Mouse (Mus musculus): Measurements from ENCODE around the gene Bmpr1b. TPM values are rescaled to one million over a fixed set of nuclear protein-coding genes. Genes with fewer than 3 reads are reported as not detected.

The Bmpr1b gene
- total RNA-seq, 2 experiments from 2014 or later = 0.22 to 0.24 TPM

DNA sequence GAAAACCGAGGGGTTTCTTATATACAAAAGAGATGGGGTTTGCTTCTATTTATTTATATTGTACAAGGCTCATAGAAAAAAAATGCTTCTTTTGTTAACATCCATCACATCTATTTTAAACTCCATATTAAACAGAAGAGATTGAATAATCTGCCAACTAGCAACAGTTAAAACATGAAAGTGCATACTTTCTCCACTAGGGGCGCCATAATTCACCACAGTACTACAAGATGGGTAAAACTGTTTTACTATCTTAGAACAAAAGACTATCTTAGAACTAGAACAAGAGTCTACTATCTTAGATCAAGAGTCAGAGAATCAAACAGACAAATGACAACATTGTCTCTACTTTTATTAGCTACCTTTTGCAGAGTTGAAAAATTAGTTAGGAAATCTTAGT, 125.8 kb downstream of the Bmpr1b start:
- intact Hi-C loops (cut with DNase I) = loop anchor here (10.0 kb wide), 2 partner anchors 159 to 431 kb away; no protein-coding TSS in a partner anchor
- DNase-seq = peak in 1 of 2 experiments; percentile 7

- intact Hi-C loops (cut with DNase I) = loop anchor here (10.0 kb wide), 2 partner anchors 158 to 432 kb away; no protein-coding TSS in a partner anchor
- no peak for DNase-seq
Measured at GRCm38 (mm10) chr3:142043006-142043405, 126.2 kb downstream of the Bmpr1b start.

- intact Hi-C loops (cut with DNase I) = loop anchor here (10.0 kb wide), 2 partner anchors 156 to 434 kb away; no protein-coding TSS in a partner anchor
- DNase-seq = no peak
Measured at GRCm38 (mm10) chr3:142040345-142040744, 128.9 kb downstream of the Bmpr1b start.

DNA sequence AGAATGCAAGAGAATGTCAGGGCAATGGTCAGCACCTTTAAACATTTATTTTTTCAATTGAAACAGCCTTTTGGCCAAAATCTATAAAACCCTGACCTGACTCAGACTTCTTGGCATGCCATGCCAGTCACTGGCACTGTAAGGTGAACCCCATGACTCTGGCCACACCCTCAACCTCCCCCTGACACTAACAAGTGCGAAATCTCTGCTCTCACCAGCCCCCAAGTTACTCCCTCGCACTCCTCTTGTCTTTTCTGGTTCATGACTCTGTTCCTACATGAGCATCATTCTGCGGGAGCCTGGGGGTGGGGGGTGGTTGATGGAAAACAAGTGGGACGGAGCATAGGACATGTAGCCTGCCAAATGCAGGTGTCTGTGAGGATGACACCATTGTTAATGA, 135.1 kb downstream of the Bmpr1b start:
- no peak for DNase-seq
- intact Hi-C loops (cut with DNase I) = no loop called here

DNA sequence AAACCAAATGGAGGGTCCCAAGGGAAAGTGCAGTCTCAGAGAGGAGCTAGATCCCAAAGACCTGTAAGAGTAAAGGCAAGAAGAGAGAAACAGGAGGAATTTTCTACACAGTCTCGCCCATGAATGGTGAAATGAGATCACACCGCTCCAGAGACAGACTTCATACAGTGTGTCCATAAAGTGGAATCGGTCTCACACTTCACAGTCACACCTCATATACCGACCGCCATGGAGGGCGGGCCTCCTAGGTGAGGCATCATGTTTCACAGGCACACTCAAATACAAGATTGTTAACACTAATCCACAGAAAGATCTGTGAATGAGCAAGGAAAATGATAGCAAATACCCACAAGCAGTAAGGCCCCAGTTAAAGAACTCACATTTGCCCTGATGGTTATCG, 149.5 kb downstream of the Bmpr1b start:
- intact Hi-C loops (cut with DNase I) = no loop called here
- no peak for DNase-seq

- intact Hi-C loops (cut with DNase I) = no loop called here
- DNase-seq = no peak
Measured at GRCm38 (mm10) chr3:141984548-141984947, 184.7 kb downstream of the Bmpr1b start.

GRCm38 (mm10) chr3:141981613-141982432, 187.4 kb downstream of the Bmpr1b start:
- no peak for DNase-seq
- intact Hi-C loops (cut with DNase I) = no loop called here

DNA sequence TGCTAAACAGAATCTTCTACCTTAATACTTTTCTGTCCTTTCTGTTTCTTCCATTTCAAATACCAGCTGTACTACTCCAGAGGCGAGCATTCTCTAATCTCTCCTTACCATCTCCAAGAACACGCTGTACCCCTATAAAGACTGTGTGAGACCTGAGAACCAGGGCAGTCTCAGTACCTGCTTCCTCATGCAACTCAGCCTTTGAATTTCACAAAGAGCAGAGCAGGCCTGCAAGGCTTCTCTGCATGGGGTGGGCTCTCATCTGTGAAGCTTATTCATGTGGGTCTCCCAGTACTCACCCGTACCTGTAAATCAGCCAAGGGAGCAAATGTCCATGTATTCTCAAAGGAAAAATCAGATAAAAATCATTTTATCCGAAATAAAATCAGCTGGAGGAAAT, 203.0 kb downstream of the Bmpr1b start:
- DNase-seq = no peak
- intact Hi-C loops (cut with DNase I) = no loop called here

- intact Hi-C loops (cut with DNase I) = no loop called here
- no peak for DNase-seq
Measured at GRCm38 (mm10) chr3:141952931-141953330, 216.3 kb downstream of the Bmpr1b start.

GRCm38 (mm10) chr3:141950642-141951041, 218.6 kb downstream of the Bmpr1b start:
- peak in 1 of 2 experiments; percentile 2 for DNase-seq

DNA sequence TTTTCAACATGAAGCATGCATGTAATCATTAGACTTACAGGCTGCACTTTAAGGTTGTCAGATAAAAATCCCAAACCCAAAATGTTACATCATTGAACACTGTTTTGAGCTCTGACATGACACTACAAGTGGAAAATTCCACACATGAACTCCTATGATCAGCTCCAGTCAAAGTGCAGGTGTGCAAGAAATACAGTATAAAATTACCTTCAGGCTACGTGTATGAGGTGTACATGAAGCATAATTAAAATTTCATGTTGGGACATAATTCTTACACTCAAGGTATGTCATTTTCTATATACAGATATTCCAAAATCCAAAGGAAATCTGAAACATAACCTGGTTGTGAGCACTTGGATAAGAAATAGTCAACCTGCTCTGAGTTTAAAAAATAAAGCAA, 220.7 kb downstream of the Bmpr1b start:
- intact Hi-C loops (cut with DNase I) = no loop called here
- DNase-seq = no peak

More at GRCm38 (mm10) chr3:141950642-141951041, 218.6 kb downstream of the Bmpr1b start:
- intact Hi-C loops (cut with DNase I) = no loop called here

- intact Hi-C loops (cut with DNase I) = no loop called here
- no peak for DNase-seq
Measured at GRCm38 (mm10) chr3:141948096-141948495, 221.1 kb downstream of the Bmpr1b start.

- intact Hi-C loops (cut with DNase I) = no loop called here
- no peak for DNase-seq
Measured at GRCm38 (mm10) chr3:141946846-141947245, 222.4 kb downstream of the Bmpr1b start.

DNA sequence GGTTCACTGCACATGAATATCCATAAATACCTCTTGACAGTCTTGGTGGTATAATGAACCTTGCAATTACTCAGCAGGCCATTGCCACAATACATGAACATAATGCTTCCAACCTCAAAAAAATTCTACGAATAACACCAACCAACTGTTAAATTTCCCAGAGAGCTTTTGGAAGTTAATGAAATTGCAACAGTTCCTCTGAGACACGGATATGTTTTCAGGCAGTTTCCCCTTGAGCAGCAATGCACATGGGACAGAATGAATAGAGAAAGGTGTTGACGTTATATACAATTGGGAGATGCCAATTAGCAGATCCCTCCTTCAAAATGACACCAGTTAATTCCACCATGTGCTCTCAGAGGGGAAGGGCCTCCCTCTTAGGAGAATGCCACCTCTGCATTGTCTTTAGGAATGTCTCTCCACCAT, 225.9 kb downstream of the Bmpr1b start:
- intact Hi-C loops (cut with DNase I) = no loop called here
- no peak for DNase-seq

DNA sequence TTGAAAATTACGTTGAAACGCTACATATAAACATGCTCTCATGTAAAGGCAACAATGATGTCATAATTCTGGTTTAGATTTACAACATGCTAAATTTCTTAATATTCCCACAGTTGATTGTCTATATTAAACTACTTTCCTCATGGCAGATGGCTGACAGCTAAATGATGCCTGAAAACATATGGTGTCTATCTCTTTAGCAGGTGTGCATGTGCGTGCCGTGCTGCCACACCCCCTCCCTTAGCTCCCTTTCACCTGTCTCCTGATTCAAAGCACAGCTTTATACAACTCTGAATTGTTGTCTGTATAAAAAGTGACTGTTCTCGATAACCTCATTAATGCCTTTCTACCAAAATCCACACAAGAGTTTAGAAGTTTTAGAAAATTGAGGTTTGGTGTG, 229.0 kb downstream of the Bmpr1b start:
- intact Hi-C loops (cut with DNase I) = no loop called here
- DNase-seq = no peak

GRCm38 (mm10) chr3:141936594-141937272, 232.5 kb downstream of the Bmpr1b start:
- no peak for DNase-seq
- intact Hi-C loops (cut with DNase I) = loop anchor here (10.0 kb wide), 1 partner anchor 692 kb away; no protein-coding TSS in a partner anchor

DNA sequence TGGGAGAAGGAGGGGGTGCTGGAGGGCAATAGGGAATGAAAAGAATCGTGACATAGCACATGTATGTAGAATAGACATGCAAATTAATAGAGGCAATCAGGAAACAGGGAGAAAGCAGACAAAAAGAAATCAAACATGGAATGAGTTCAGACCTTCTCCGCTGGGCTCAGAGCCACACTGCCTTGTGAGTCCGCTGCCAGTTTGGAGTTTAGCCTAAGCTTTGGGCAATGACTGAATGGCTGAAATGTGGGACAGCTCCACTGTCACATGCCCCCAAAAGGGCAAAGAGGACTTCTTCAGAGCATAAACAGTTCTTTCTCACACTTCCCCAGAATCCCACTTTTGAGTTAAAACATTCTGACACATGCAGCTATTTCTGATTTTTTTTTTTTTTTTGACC, 236.3 kb downstream of the Bmpr1b start:
- intact Hi-C loops (cut with DNase I) = loop anchor here (10.0 kb wide), 1 partner anchor 688 kb away; no protein-coding TSS in a partner anchor
- DNase-seq = peak; percentile 48 to 65

DNA sequence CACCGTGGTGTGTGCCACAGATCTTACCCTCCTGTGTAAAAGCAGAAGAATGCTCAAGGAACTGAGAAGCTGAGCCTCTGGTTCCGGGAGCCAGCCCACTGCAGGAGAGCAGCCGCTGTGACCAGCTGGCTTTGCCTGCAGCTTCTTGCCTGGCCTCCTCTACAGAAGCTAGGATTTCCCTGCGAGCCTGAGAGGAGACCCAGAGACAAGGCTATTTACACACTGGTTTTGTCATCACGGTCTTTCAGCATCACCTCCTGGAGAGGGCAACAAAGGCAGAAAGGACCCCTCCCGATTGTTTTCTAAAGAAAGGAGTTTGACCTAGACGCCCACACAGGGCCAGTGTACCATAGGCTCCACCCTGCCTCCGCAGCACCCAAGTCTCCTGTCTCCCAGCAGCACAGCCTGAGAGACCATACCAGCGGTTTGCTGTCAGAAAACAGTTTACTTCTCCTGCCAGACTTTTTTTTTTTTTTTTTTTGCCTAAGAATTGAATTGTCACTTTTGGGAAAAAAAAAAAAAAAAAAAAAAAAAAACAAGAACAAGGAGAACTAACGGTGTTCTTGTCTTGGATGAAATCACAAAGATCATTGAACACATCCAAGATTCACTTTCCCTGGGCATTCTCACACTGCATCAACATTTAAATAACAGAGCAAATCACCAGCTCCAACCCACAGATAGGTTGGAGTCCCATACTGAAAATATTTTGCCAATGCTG, 237.7 kb downstream of the Bmpr1b start:
- peak; percentile 2 to 5 for DNase-seq
- intact Hi-C loops (cut with DNase I) = loop anchor here (10.0 kb wide), 1 partner anchor 687 kb away; no protein-coding TSS in a partner anchor

- no peak for DNase-seq
Measured at GRCm38 (mm10) chr3:141923442-141923841, 245.8 kb downstream of the Bmpr1b start.

DNA sequence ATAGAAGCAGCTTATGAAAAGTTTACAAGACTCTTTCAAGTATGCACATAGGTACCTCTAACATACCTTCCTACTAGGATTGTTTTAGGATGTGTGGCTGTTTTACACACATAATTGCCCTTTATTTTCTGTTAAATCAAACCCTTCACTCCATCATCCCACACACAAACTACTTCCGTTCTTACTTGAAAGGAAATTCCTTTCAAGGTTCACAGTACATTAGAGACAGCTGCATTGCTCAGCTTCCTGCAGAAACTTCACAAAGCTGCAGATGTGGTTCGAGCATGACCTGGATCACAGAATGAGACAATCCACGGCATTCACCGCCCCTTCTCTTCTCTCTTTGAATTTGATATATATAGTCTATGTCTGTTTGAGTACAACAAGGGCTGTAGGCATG, 248.1 kb downstream of the Bmpr1b start:
- DNase-seq = no peak
- intact Hi-C loops (cut with DNase I) = no loop called here

More at GRCm38 (mm10) chr3:141923442-141923841, 245.8 kb downstream of the Bmpr1b start:
- intact Hi-C loops (cut with DNase I) = no loop called here

GRCm38 (mm10) chr3:141919661-141920060, 249.6 kb downstream of the Bmpr1b start:
- intact Hi-C loops (cut with DNase I) = no loop called here
- DNase-seq = no peak
